Mouse (Mus musculus) adrenal gland, postnatal 4 days (tissue): ENCODE results near the gene Pak7. TPM values are rescaled to one million over a fixed set of nuclear protein-coding genes. Genes with fewer than 3 reads are reported as not detected.

Source experiments
- DNase-seq, 2 experiments: peaks; one replicate each; pipeline ENCODE4 v3.0.0; 2021 to 2022; ENCODE audit warnings: low spot score in 2 of 2, mixed read lengths in 2 of 2
- total RNA-seq, 2 experiments: library from RNA; stranded (reverse); gene quantifications; 2 replicates each; pipeline ENCODE4 v1.2.3; 2021

Pak7 gene
- total RNA-seq, 2 experiments from 2014 or later: 0.82 to 0.87 TPM

DNA sequence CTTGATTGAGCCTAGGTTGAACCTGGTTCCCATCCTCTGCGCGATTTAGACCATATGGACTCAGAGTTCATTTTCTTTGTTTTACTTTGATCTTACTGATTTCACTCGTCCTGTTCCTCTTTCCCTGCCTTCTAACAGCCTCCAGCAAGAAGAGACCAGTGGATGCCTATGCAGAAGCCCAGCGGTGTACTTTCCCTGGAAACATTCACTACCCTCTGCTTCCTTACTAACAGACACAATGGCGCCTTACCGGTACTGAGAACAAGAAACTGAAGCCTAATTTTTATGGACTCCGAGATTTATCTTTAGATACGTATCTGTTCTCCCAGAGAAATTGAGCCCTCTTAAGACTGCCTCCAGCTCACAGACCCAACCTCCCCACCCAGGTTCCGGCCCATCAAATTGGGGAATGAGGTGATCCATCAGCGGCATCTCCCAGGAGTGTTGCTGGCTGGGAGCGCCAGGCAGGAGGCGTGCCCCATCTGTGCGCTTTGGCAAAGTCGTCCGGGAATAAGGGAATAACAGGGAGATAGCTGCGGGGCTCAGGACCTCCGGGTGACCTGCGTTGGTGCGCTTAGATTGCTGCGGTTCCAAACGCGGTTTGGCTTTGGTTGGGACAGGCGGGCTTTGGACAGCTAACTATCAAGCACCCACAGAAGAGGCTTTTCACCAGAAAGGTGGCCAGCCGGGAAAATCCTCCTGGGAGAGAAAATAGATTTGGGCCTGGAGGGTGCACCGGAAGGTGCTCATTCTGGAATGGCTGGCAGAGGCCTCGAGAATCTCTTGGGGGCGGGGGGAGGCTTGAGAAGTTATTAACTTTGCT is 336.8 kb downstream of the Pak7 start:
- DNase-seq: no peak

DNA sequence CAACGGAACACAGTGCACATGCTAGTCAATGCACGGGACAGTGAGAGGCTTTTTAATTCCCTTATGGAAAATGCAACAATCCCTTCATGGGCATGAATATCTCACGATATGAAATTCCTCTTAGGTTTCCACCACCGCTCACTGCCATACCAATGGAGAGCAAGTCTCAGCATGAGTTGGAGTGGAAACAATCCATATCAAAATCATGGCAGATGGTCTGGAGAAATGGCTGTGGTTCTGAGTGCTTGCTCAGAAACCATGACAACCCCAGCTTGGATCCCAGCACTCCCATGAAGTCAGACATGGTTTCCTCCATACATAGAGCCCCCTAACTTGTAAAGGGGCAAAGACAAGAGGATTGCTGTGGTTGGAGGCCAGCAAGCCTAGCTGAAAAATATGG is 339.3 kb downstream of the Pak7 start:
- DNase-seq: no peak

Other genes starting within 250 kb of the Pak7 start
- 1 to 10 TPM; 2.4 to 2.7 TPM for gene Ankef1, start 113.9 kb upstream of the Pak7 start, total RNA-seq